Mouse (Mus musculus): ENCODE results near the gene Gm39115. TPM values are rescaled to one million over a fixed set of nuclear protein-coding genes. Genes with fewer than 3 reads are reported as not detected.
A peak's percentile ranks its signal among the peaks of the same experiment; 100 is the strongest.
"Not testable (repeated sequence)": the region's sequence is repeated elsewhere in the genome, so short reads cannot be mapped to it uniquely, and the experiment has no call there.

The Gm39115 gene
- total RNA-seq (2021): not detected
- long read RNA-seq, experiment 1: 0 reads
- long read RNA-seq, experiment 2: 0 reads

DNA sequence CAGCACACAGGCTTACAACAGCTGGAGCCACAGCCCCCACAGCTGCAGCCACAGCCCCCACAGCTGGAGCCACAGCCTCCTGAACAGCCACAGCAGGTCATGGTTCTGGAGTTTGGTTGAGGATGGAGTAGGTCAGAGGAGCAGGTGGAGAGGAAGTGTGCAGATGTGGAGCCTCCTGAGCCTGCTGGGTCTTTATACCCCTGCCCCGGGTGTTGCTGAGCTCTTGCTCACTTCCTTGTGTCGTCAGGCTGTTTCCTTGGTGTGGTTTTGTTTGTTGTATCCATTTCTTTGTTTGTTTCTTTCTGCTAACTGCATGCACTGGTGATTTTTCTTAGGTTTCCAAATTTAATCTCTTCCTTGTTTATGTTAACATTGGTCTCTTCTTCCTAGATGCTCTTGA lies at the start of gene Gm39115:
TSS of gene Gm39115 (minus strand) at position 101 of the 400 bp plus-strand sequence.
- not testable (repeated sequence) for DNase-seq

DNA sequence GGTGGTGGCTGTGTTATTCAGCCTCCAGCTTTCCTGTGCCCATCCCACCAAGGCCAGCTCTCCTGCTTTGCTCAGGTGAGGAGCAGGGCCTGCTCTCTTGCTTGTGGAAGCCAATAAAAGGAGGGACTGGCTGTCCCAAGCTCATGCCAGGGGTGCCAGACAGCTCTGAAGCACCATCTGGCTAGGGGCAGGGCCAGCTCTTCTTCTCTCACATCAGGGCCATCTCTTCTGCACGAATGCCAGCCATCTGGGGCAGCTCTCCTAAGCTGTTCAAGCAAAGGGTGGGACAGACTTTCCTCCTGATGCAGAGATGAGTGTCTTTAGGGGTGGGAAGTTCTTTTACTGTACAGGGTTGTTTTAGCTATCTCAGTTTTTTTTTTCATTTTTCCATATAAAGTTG lies 45.2 kb upstream of the Gm39115 start:
- no peak for DNase-seq

GRCm38 (mm10) chr7:142178685-142179084 lies 42.9 kb upstream of the Gm39115 start:
- no peak for DNase-seq

DNA sequence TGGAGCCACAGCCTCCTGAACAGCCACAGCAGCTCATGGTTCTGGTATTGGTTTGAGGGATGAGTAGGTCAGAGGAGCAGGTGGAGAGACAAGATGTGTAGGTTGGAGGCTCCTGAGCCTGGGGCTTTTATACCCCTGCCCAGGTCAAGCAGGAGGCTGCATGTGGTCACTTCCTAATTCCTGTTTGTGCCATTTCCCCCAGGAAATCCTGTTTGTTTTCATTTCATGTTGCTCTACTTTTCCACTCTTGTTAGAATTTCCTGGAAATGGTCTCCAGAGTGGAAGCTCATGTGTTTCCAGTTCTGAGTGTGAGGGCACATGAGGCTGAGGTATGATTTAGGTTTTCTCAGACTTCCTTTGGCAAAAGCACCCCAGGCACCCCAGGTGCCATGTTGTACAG lies 40.1 kb upstream of the Gm39115 start, which contains the start of gene Krtap5-2:
TSS of gene Krtap5-2 (minus strand) at position 101 of the 400 bp plus-strand sequence.
- DNase-seq: not testable (repeated sequence)

- peak in 1 of 2 experiments; percentile 10 for DNase-seq
Measured at GRCm38 (mm10) chr7:142169836-142170235, 34.0 kb upstream of the Gm39115 start.

GRCm38 (mm10) chr7:142165639-142166038 lies 29.8 kb upstream of the Gm39115 start, which contains the start of gene Gm4553:
Gm4553 (minus strand) TSS chr7:142165739.
- not testable (repeated sequence) for DNase-seq

DNA sequence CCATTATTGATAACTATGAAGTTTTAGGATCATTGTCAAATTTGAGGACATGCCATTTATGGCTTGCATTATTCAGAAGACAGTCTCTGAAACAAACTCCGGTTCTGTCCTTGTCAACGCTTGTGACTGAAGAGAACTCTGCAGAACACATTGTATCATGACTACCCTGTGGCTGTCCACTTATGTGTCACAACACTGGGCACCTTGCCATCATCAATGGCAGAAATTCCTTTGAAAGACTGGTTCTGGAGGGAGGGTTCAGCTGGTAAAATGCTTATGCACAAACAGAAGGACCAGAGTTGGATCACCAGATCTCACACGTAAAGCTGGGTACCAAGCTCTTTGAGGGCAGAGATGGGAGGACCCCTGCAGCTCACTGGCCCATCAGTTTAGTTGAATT lies 23.5 kb upstream of the Gm39115 start:
- no peak for DNase-seq

DNA sequence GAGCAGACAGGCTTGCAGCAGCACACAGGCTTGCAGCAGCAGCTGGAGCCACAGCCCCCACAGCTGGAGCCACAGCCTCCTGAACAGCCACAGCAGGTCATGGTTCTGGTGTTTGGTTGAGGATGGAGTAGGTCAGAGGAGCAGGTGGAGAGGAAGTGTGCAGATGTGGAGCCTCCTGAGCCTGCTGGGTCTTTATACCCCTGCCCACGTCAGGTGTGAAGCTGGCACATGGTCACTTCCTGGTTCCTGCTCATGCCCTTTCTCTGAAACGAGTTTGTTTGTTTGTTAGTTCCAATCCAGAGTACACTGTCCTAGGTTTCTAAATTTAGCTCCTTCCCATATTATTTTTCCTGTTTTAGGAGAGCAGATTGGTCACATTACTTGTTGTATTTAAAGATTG lies 21.2 kb upstream of the Gm39115 start, which contains the start of gene Gm29735:
TSS of gene Gm29735 (minus strand) at position 101 of the 400 bp plus-strand sequence.
- not testable (repeated sequence) for DNase-seq

DNA sequence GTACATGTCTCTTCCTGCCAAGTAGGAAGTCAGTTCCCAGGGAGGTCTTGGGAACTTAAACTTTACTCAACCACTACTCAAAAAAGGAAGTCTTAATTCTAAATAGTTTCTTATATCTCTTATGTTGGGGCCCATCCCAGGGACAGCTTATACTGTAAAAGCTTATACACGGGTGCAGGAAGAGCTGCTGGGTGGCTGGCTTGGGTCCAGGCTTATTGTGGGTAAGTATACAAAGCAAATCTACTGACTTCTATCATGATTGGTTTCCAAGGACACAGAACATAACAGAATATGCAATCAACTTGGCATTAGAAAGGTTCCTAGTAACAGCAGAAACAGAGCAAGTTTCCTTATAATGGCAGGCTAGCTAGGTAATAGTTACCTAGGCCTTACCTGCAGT lies 19.5 kb upstream of the Gm39115 start:
- DNase-seq: no peak

- no peak for DNase-seq
Measured at GRCm38 (mm10) chr7:142152191-142152590, 16.4 kb upstream of the Gm39115 start.

GRCm38 (mm10) chr7:142148633-142149032 lies 12.8 kb upstream of the Gm39115 start:
- DNase-seq: no peak

DNA sequence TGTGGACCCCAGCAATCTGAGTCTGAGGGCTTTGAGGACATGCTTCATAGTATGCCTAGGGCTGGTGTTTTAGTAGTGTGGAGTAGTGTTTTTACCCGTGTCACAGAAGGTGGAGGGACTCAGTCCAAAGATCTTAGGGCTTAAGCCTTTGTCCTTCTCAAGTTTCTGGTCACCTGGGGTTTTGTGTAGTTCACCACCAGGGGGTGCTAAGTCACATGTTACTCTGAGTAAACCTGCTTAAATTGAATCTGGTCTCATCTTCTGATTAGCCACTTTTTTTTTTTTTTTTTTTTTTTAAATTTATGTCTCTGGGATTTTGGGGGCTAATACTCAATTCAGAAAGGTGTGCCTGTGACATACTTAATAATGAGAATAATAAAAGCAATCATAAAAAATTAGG lies 10.2 kb upstream of the Gm39115 start:
- peak; percentile 42 to 74 for DNase-seq

DNA sequence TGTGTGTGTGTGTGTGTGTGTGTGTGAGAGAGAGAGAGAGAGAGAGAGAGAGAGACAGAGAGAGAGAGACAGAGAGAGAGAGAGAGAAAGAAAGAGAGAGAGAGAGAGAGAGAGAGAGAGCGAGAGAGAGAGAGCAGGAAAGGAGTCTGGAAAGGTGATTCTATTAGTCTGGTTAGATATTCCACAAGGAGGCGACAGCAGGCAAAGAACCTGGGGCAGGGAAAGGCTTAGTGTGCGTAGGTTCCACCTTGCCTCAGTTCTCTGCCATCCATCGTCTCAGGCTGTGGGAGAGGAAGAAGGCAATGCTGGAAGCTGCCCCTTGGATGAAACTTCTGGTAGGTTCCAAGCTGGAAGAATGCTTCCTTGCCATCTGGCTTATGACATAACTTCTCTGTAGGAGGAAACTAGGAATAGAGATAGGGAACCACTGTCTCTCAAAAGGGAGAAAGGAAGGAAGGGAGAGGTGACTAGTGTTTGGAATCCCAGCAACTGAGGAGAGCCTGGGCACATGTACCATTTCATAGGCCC lies 9.6 kb upstream of the Gm39115 start:
- DNase-seq: no peak

- no peak for DNase-seq
Measured at GRCm38 (mm10) chr7:142144507-142144906, 8.7 kb upstream of the Gm39115 start, which contains the start of gene Gm45337. Gm45337 (minus strand) TSS chr7:142144607.

GRCm38 (mm10) chr7:142143506-142144010 lies 7.7 kb upstream of the Gm39115 start:
- DNase-seq: not testable (repeated sequence)

GRCm38 (mm10) chr7:142140696-142141095 lies 4.9 kb upstream of the Gm39115 start:
- DNase-seq: no peak

GRCm38 (mm10) chr7:142134206-142134995 lies 1.4 kb downstream of the Gm39115 start:
- DNase-seq: peak in 1 of 2 experiments; percentile 6

GRCm38 (mm10) chr7:142128843-142129242 lies 7.0 kb downstream of the Gm39115 start:
- DNase-seq: no peak

GRCm38 (mm10) chr7:142120629-142121028 lies 15.2 kb downstream of the Gm39115 start, which contains the start of gene Gm45618:
Gm45618 (minus strand) TSS chr7:142120729.
- DNase-seq: not testable (repeated sequence)

GRCm38 (mm10) chr7:142119632-142120031 lies 16.2 kb downstream of the Gm39115 start:
- peak in 1 of 2 experiments; percentile 21 for DNase-seq

DNA sequence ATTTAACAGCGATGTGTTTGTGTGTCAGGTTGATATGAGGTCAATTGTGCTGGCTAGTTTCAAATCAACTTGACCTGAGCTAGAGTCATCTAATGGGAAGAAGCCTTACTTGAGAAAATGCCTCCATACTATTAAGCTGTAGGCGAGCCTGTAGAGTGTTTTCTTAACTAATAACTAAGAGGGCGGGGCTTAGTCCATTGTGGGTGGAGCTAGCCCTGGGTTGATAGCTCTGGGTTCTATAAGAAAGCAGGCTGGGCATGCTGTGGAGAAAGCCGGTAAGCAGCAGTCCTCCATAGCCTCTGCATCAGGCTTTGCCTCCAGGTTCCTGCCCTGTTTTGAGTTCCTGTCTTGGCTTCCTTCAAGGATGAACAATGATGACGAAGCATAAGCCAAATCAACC lies 31.1 kb downstream of the Gm39115 start:
- no peak for DNase-seq

GRCm38 (mm10) chr7:142097776-142098175 lies 38.1 kb downstream of the Gm39115 start:
- peak; percentile 82 to 89 for DNase-seq

DNA sequence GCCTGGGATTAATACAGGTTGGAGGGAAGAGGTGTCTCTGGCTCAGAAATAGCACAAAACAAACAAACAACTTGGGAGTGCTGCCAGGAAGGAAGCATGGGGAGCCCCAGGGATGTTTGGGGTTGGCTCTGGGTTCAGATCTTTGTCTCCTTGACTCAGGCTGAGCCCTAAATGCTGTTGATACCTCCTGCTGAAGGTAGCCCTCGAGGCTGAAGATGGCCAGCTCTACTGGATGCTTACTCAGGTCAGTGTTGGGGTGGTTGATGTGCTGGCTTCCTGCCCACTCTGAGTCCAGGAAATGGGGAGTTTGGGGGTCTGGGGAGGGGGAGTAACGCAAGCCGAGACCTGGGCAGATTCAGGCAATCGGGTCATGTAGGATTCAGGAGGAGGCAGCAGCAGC lies 39.1 kb downstream of the Gm39115 start:
- no peak for DNase-seq

Measured in heart, adult 18-20 months (tissue).